Mouse (Mus musculus): ENCODE results near the gene Rxfp1.

DNA sequence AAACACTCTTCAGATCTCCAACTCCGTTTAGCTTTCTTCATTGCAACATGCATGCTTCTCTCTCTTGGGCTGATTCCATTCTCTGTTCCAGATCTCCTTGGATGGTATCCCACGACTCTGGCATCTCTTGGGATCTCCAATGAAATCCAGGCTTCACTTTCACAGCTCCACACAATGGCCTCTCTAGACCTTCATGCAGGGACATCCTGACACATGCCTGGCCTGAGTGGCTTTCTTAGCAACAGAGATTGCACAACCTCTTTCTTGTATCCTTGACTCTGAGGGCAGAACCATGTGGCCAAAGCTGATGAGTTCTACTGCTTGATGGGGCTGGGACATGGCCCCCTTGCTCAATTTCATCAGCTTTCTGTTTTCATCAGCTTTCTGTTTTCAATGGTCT is 35.0 kb upstream of the Rxfp1 start:
- TF ChIP-seq CTCF (IDR thresholded peaks at IDR 0.05) (no peak), EP300 (IDR thresholded peaks at IDR 0.05) (no peak)
